In genomic region chr2:71338145-71338796, GRCm38 (mm10) we compare ENCODE assay signal across 12 mouse cellular contexts. TPM values are rescaled to one million over a fixed set of nuclear protein-coding genes. Genes with fewer than 3 reads are reported as not detected.
DNase-seq lines count a peak whose midpoint lies in the region; ATAC-seq and TF ChIP-seq lines count a peak whose summit lies in the region.
"Had no signal": no experiment of that assay in that cellular context is flagged by ENCODE, and none has a peak within 500 bp of the region (broad histone marks: within the 10 kb centered on the region; RNA-seq: fewer than 3 reads in every experiment).

No protein-coding gene starts in this region.

- TF ChIP-seq CTCF in bone marrow macrophage, adult 2 months (IDR thresholded peaks at IDR 0.05; ENCODE audit: low read depth, low read length), result no peak
- TF ChIP-seq CTCF in hindbrain, postnatal 0 days (IDR thresholded peaks at IDR 0.05; ENCODE audit: low read depth), result no peak

- peak; percentile 15 for DNase-seq in heart, adult 8-10 months (ENCODE audit: low spot score)
- DNase-seq in heart, embryonic 10.5 days (ENCODE audit: low spot score), result no peak
- peak; percentile 83 for DNase-seq in 416B (ENCODE audit: low read depth)
- no peak for DNase-seq in hindbrain, postnatal 0 days (ENCODE audit: low spot score)
- DNase-seq in cerebellum, adult 11 months, result no peak
- no peak for DNase-seq in cerebellum, adult 9-10 months
- DNase-seq: gastrocnemius, postnatal 14 days; kidney, postnatal 36 days had no signal

- no peaks in the 10 kb centered on the region for H3K9me3 ChIP-seq in heart, embryonic 10.5 days
- H3K9me3 ChIP-seq in liver, embryonic 16.5 days (replicated peaks; ENCODE audit: control insufficient read depth, low read length), result no peaks in the 10 kb centered on the region
- no peaks in the 10 kb centered on the region for H3K9me3 ChIP-seq in hindbrain, postnatal 0 days (ENCODE audit: low read length)
- H3K9me3 ChIP-seq: forebrain, embryonic 12.5 days had no signal

- no peak for TF ChIP-seq POLR2A in bone marrow macrophage, adult 2 months (IDR thresholded peaks at IDR 0.05; ENCODE audit: borderline replicate concordance, low read depth, low read length)

- H3K36me3 ChIP-seq in heart, embryonic 10.5 days, result peaks cover 24% of the 10 kb centered on the region; the same call in 1 of the 2 replicates
- peaks cover 5% of the 10 kb centered on the region; the same call in 1 of the 2 replicates for H3K36me3 ChIP-seq in liver, embryonic 16.5 days (ENCODE audit: control insufficient read depth, insufficient read depth)
- peaks cover 11% of the 10 kb centered on the region; the same call in 1 of the 2 replicates for H3K36me3 ChIP-seq in hindbrain, postnatal 0 days (ENCODE audit: insufficient read depth, low read length)

- H3K9ac ChIP-seq in liver, embryonic 16.5 days (ENCODE audit: low read depth, low read length), result no peak overlapping the region
- no peak overlapping the region for H3K9ac ChIP-seq in hindbrain, postnatal 0 days (replicated peaks; ENCODE audit: low read length)
- H3K9ac ChIP-seq: forebrain, embryonic 12.5 days had no signal

- no peak for ATAC-seq in liver, embryonic 16.5 days (ENCODE audit: low read depth)
- no peak for ATAC-seq in hindbrain, postnatal 0 days
- ATAC-seq: intestine, embryonic 16.5 days had no signal

- no peak overlapping the region for H3K27ac ChIP-seq in heart, embryonic 10.5 days
- H3K27ac ChIP-seq in bone marrow macrophage, adult 2 months (ENCODE audit: insufficient read depth, low read depth, low read length), result peak overlapping the region; percentile 77
- 0 out of 2 replicates have a peak overlapping the region, but pooled peaks have one; percentile 48 for H3K27ac ChIP-seq in liver, embryonic 16.5 days (ENCODE audit: low read length)
- H3K27ac ChIP-seq in hindbrain, postnatal 0 days, result no peak overlapping the region
- H3K27ac ChIP-seq: forebrain, embryonic 12.5 days had no signal

- WGBS in heart, embryonic 10.5 days, result 81% methylated on average over 12 of the region's 12 CpGs
- 21% methylated on average over 12 of the region's 12 CpGs for WGBS in liver, embryonic 16.5 days (ENCODE audit: insufficient replicate concordance)
- 85% methylated on average over 12 of the region's 12 CpGs for WGBS in hindbrain, postnatal 0 days

- H3K4me2 ChIP-seq in liver, embryonic 16.5 days (ENCODE audit: low read depth, low read length), result peak overlapping the region; percentile 22; the same call in 1 of the 2 replicates
- no peak overlapping the region for H3K4me2 ChIP-seq in hindbrain, postnatal 0 days (ENCODE audit: low read depth, low read length)
- H3K4me2 ChIP-seq: forebrain, embryonic 12.5 days had no signal

- H3K27me3 ChIP-seq in heart, embryonic 10.5 days (ENCODE audit: insufficient read depth, poor library complexity, severe bottlenecking), result no peaks in the 10 kb centered on the region
- H3K27me3 ChIP-seq in liver, embryonic 16.5 days (ENCODE audit: control insufficient read depth, insufficient read depth, low read depth, low read length), result no peaks in the 10 kb centered on the region
- H3K27me3 ChIP-seq in hindbrain, postnatal 0 days (ENCODE audit: insufficient read depth, low read length), result no peaks in the 10 kb centered on the region
- H3K27me3 ChIP-seq: forebrain, embryonic 12.5 days had no signal

- no peak overlapping the region for H3K4me3 ChIP-seq in heart, embryonic 10.5 days
- peak overlapping the region; percentile 56 for H3K4me3 ChIP-seq in bone marrow macrophage, adult 2 months (ENCODE audit: insufficient read depth, low read length)
- no peak overlapping the region for H3K4me3 ChIP-seq in liver, embryonic 16.5 days (ENCODE audit: low read depth, low read length)
- no peak overlapping the region for H3K4me3 ChIP-seq in hindbrain, postnatal 0 days (ENCODE audit: low read length)
- H3K4me3 ChIP-seq: forebrain, embryonic 12.5 days had no signal

- H3K4me1 ChIP-seq in heart, embryonic 10.5 days, result peaks cover 6% of the 10 kb centered on the region; the same call in 1 of the 2 replicates
- peaks cover 30% of the 10 kb centered on the region for H3K4me1 ChIP-seq in bone marrow macrophage, adult 2 months (ENCODE audit: control insufficient read depth, insufficient read depth, low read length)
- H3K4me1 ChIP-seq in liver, embryonic 16.5 days (ENCODE audit: control insufficient read depth, low read depth, low read length), result no peaks in the 10 kb centered on the region
- no peaks in the 10 kb centered on the region for H3K4me1 ChIP-seq in hindbrain, postnatal 0 days (ENCODE audit: insufficient read depth, low read length)
- H3K4me1 ChIP-seq: forebrain, embryonic 12.5 days had no signal

RNA-seq across cellular contexts. Expression of gene Slc25a12, which starts 29.3 kb away (rescaled TPM):
- 100 to 1,000 TPM; 229 to 285 (median 258) TPM for total RNA-seq in heart, adult 8-10 months (2022)
- 47.0 and 86.1 TPM in 2 replicates for polyA plus RNA-seq in heart, embryonic 10.5 days (2016; fragmentation: Nextera tagmentation; extraction: Ambion mirVana)
- polyA plus RNA-seq in bone marrow macrophage, adult 2 months (2012; ENCODE audit: insufficient read depth, insufficient read length, missing spikeins), result 35.8 and 39.1 TPM in 2 replicates
- 22.6 and 24.4 TPM in 2 replicates for polyA plus RNA-seq in liver, embryonic 16.5 days (2015; fragmentation: Nextera tagmentation; extraction: Ambion mirVana)
- total RNA-seq in hindbrain, postnatal 0 days (2014; rRNA removed), result 158 and 199 TPM in 2 replicates
- 104 and 122 TPM in 2 replicates for polyA plus RNA-seq in hindbrain, postnatal 0 days (2015; fragmentation: Nextera tagmentation; extraction: Ambion mirVana)

RNA-seq across cellular contexts. Expression of gene Hat1, which starts 50.5 kb away (rescaled TPM):
- 10 to 100 TPM; 24.9 to 30.8 (median 28.0) TPM for total RNA-seq in heart, adult 8-10 months (2022)
- 161 and 182 TPM in 2 replicates for polyA plus RNA-seq in heart, embryonic 10.5 days (2016; fragmentation: Nextera tagmentation; extraction: Ambion mirVana)
- 44.3 and 47.5 TPM in 2 replicates for polyA plus RNA-seq in bone marrow macrophage, adult 2 months (2012; ENCODE audit: insufficient read depth, insufficient read length, missing spikeins)
- 79.8 and 95.7 TPM in 2 replicates for polyA plus RNA-seq in liver, embryonic 16.5 days (2015; fragmentation: Nextera tagmentation; extraction: Ambion mirVana)
- 15.8 and 21.9 TPM in 2 replicates for total RNA-seq in hindbrain, postnatal 0 days (2014; rRNA removed)
- polyA plus RNA-seq in hindbrain, postnatal 0 days (2015; fragmentation: Nextera tagmentation; extraction: Ambion mirVana), result 44.4 and 45.0 TPM in 2 replicates

Comparison
In these comparisons a context has a peak if more than half of its experiments do, and no peak if none do; other contexts are left out.
1. DNase-seq: peak in heart, adult 8-10 months (single experiment) and 416B (single experiment); none in heart, embryonic 10.5 days (single experiment), hindbrain, postnatal 0 days (single experiment), cerebellum, adult 11 months (single experiment) and cerebellum, adult 9-10 months (single experiment).
2. H3K27ac ChIP-seq: peak in bone marrow macrophage, adult 2 months (single experiment) and liver, embryonic 16.5 days (single experiment); none in heart, embryonic 10.5 days (single experiment) and hindbrain, postnatal 0 days (single experiment).